Mouse (Mus musculus) stomach, embryonic 14.5 days (tissue): ENCODE data around the gene Rasal1. TPM values are rescaled to one million over a fixed set of nuclear protein-coding genes. Genes with fewer than 3 reads are reported as not detected.

Source experiments
- ATAC-seq: fragments of 200-750 bp; cut with Nextera tagmentation; 2 replicates; pipeline ENCODE4 v1.8.0; 2017; ENCODE audit warnings: low read depth, moderate TSS enrichment; ENCODE audit not compliant: insufficient number of reproducible peaks, insufficient read depth, low FRiP score
- H3K27ac ChIP-seq: fragments of 300-500 bp; sonication (generic); 2 replicates; pipeline ENCODE4 v1.5.1; 2014; ENCODE audit warnings: mild to moderate bottlenecking, low read length, moderate library complexity, mixed read lengths
- H3K27me3 ChIP-seq: fragments of 300-500 bp; sonication (generic); 2 replicates; pipeline ENCODE4 v1.6.1; 2014; ENCODE audit warnings: low read length, control low read depth, mixed read lengths; ENCODE audit not compliant: control insufficient read depth, insufficient read depth
- H3K36me3 ChIP-seq: fragments of 300-500 bp; sonication (generic); 2 replicates; pipeline ENCODE4 v1.6.1; 2014; ENCODE audit warnings: mild to moderate bottlenecking, control low read depth, low read length, moderate library complexity, mixed read lengths; ENCODE audit not compliant: control insufficient read depth, insufficient read depth
- H3K4me1 ChIP-seq: fragments of 300-500 bp; sonication (generic); 2 replicates; pipeline ENCODE4 v1.6.1; 2014; ENCODE audit warnings: low read length, control low read depth, mixed read lengths; ENCODE audit not compliant: control insufficient read depth, insufficient read depth
- H3K4me2 ChIP-seq: fragments of 300-500 bp; sonication (generic); replicated peaks from 2 replicates; pipeline ENCODE4 v1.6.1; 2014; ENCODE audit warnings: low read depth, low read length, control low read depth
- H3K4me3 ChIP-seq: fragments of 300-500 bp; sonication (generic); 2 replicates; pipeline ENCODE4 v1.5.1; 2014; ENCODE audit warnings: low read depth, low read length, control low read depth
- H3K9ac ChIP-seq: fragments of 300-500 bp; sonication (generic); replicated peaks from 2 replicates; pipeline ENCODE4 v1.6.1; 2014; ENCODE audit warnings: low read depth, mild to moderate bottlenecking, control low read depth, low read length, moderate library complexity, mixed read lengths
- H3K9me3 ChIP-seq: fragments of 300-500 bp; sonication (generic); 2 replicates; pipeline ENCODE4 v1.6.1; 2016; ENCODE audit warnings: low read depth, low read length, control low read depth; ENCODE audit not compliant: control insufficient read depth
- WGBS: fragments of 180-500 bp; shearing (Covaris S2); extraction: QIAGEN DNeasy Blood & Tissue Kit; methylation state at CpG from one replicate; pipeline ENCODE4 v1.1.7; 2014; 5-methylcytosine and 5-hydroxymethylcytosine counted together
- polyA plus RNA-seq: library from polyadenylated mRNA; unstranded; fragments of >200 nt; fragmentation: Nextera tagmentation; extraction: Ambion mirVana; gene quantifications from 2 replicates; pipeline ENCODE4 v1.2.1, GENCODE M21; 2014

Gene Rasal1
- polyA plus RNA-seq, 1 experiment from 2014 or later = 0.07 TPM

- 79% methylated on average over 3 of the region's 3 CpGs for WGBS
- Histone ChIP-seq H3K4me2 (no peak overlapping the region), H3K4me3 (no peak overlapping the region), H3K9me3 (no peaks in the 10 kb centered on the region), H3K27me3 (0 out of 2 replicates have a peak, but pooled peaks cover 7% of the 10 kb centered on the region), H3K4me1 (no peaks in the 10 kb centered on the region), H3K9ac (no peak overlapping the region), H3K27ac (no peak overlapping the region), H3K36me3 (no peaks in the 10 kb centered on the region)
- no peak for ATAC-seq
Observed at GRCm38 (mm10) chr5:120687484-120687851, 38.9 kb downstream of the Rasal1 start.

- Histone ChIP-seq H3K27me3 (0 out of 2 replicates have a peak, but pooled peaks cover 6% of the 10 kb centered on the region), H3K4me1 (no peaks in the 10 kb centered on the region)
Observed at GRCm38 (mm10) chr5:120687897-120688296, 39.3 kb downstream of the Rasal1 start.

GRCm38 (mm10) chr5:120688434-120688833 is 39.8 kb downstream of the Rasal1 start:
- H3K4me3 ChIP-seq = no peak overlapping the region
- 36% methylated on average over 4 of the region's 4 CpGs for WGBS
- no peaks in the 10 kb centered on the region for H3K4me1 ChIP-seq
- no peak overlapping the region for H3K4me2 ChIP-seq
- ATAC-seq = no peak
- no peaks in the 10 kb centered on the region for H3K9me3 ChIP-seq
- H3K9ac ChIP-seq = no peak overlapping the region
- no peaks in the 10 kb centered on the region for H3K36me3 ChIP-seq
- H3K27me3 ChIP-seq = 0 out of 2 replicates have a peak, but pooled peaks cover 4% of the 10 kb centered on the region
- no peak overlapping the region for H3K27ac ChIP-seq

More at GRCm38 (mm10) chr5:120687897-120688296, 39.3 kb downstream of the Rasal1 start:
- no peaks in the 10 kb centered on the region for H3K36me3 ChIP-seq
- no peaks in the 10 kb centered on the region for H3K9me3 ChIP-seq
- 85% methylated on average over 5 of the region's 5 CpGs for WGBS
- no peak overlapping the region for H3K4me2 ChIP-seq
- no peak overlapping the region for H3K27ac ChIP-seq
- H3K9ac ChIP-seq = no peak overlapping the region
- no peak overlapping the region for H3K4me3 ChIP-seq
- no peak for ATAC-seq

- Histone ChIP-seq H3K9ac (no peak overlapping the region), H3K4me2 (no peak overlapping the region), H3K27me3 (peaks cover 18% of the 10 kb centered on the region), H3K4me3 (no peak overlapping the region), H3K27ac (no peak overlapping the region), H3K9me3 (no peaks in the 10 kb centered on the region), H3K36me3 (no peaks in the 10 kb centered on the region), H3K4me1 (no peaks in the 10 kb centered on the region)
- 42% methylated on average over 4 of the region's 4 CpGs for WGBS
- ATAC-seq = no peak
Observed at GRCm38 (mm10) chr5:120690417-120690816, 41.8 kb downstream of the Rasal1 start.

GRCm38 (mm10) chr5:120692034-120692433 is 43.4 kb downstream of the Rasal1 start:
- Histone ChIP-seq H3K36me3 (no peaks in the 10 kb centered on the region), H3K27me3 (peaks cover 27% of the 10 kb centered on the region), H3K4me2 (no peak overlapping the region), H3K4me1 (no peaks in the 10 kb centered on the region), H3K4me3 (no peak overlapping the region), H3K27ac (no peak overlapping the region), H3K9ac (no peak overlapping the region), H3K9me3 (no peaks in the 10 kb centered on the region)
- 74% methylated on average over 19 of the region's 19 CpGs for WGBS
- no peak for ATAC-seq

GRCm38 (mm10) chr5:120693931-120694694 is 45.5 kb downstream of the Rasal1 start:
- no peaks in the 10 kb centered on the region for H3K4me1 ChIP-seq
- no peak overlapping the region for H3K4me3 ChIP-seq
- H3K4me2 ChIP-seq = 0 out of 2 replicates have a peak overlapping the region, but pooled peaks have one; percentile 20
- peaks cover 27% of the 10 kb centered on the region for H3K27me3 ChIP-seq
- H3K27ac ChIP-seq = no peak overlapping the region
- H3K9ac ChIP-seq = no peak overlapping the region
- no peaks in the 10 kb centered on the region for H3K36me3 ChIP-seq
- H3K9me3 ChIP-seq = no peaks in the 10 kb centered on the region
- ATAC-seq = no peak
- 24% methylated on average over 33 of the region's 38 CpGs for whole genome bisulfite sequencing

- H3K27me3 ChIP-seq = peaks cover 27% of the 10 kb centered on the region
Observed at GRCm38 (mm10) chr5:120694695-120695074, 46.1 kb downstream of the Rasal1 start.

GRCm38 (mm10) chr5:120696057-120696743 is 47.6 kb downstream of the Rasal1 start:
- Histone ChIP-seq H3K36me3 (no peaks in the 10 kb centered on the region), H3K4me3 (no peak overlapping the region), H3K4me1 (no peaks in the 10 kb centered on the region), H3K4me2 (no peak overlapping the region), H3K27ac (no peak overlapping the region), H3K9ac (no peak overlapping the region), H3K9me3 (no peaks in the 10 kb centered on the region), H3K27me3 (peaks cover 27% of the 10 kb centered on the region)
- WGBS = 68% methylated on average over 16 of the region's 16 CpGs
- ATAC-seq = no peak

More at GRCm38 (mm10) chr5:120694695-120695074, 46.1 kb downstream of the Rasal1 start:
- no peak for ATAC-seq
- Histone ChIP-seq H3K4me3 (no peak overlapping the region), H3K4me2 (0 out of 2 replicates have a peak overlapping the region, but pooled peaks have one; percentile 20), H3K4me1 (no peaks in the 10 kb centered on the region), H3K27ac (no peak overlapping the region), H3K9ac (no peak overlapping the region), H3K36me3 (no peaks in the 10 kb centered on the region), H3K9me3 (no peaks in the 10 kb centered on the region)
- WGBS = 11% methylated on average over 41 of the region's 41 CpGs
